Mouse (Mus musculus) left cerebral cortex, postnatal 10 days (tissue): ENCODE data around the gene Ticam1. TPM values are rescaled to one million over a fixed set of nuclear protein-coding genes. Genes with fewer than 3 reads are reported as not detected.
A peak's percentile ranks its signal among the peaks of the same experiment; 100 is the strongest.
"Not testable (repeated sequence)": the region's sequence is repeated elsewhere in the genome, so short reads cannot be mapped to it uniquely, and the experiment has no call there.

Source experiments
- DNase-seq, 2 experiments: peaks; one replicate each; pipeline ENCODE4 v3.0.0; 2021 to 2022; ENCODE audit warnings: low spot score in 2 of 2, mixed read lengths in 1 of 2; ENCODE audit errors: extremely low spot score in 1 of 2
- intact Hi-C: fragments of 180-260 bp; cut with DNase I; formaldehyde crosslinking; loops from one replicate; pipeline ENCODE4 v1.15.1; 2025
- total RNA-seq, 2 experiments: library from RNA; stranded (reverse); gene quantifications; 2 replicates each; pipeline ENCODE4 v1.2.3; 2021

Gene Ticam1
- total RNA-seq, 2 experiments from 2014 or later: 4.0 to 4.2 TPM

DNA sequence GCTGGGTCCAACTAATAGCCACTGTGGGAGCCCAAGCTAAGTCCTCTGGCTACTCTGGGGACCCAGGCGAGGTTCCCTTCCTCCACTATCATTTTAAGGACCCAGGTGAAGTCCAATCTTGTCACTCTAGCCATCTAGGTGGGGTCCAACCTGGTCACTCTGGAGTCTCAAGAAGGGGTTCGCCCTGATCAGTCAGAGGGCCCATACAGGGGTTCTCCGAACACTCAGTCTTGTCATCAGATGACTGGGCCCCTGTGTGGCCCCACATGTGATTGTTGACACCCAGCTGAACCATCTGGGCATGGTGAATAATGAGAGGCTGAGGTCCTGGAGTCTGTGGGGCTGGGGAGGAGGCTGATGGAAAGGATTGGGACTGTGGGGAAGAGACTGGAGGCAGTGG lies 6.8 kb downstream of the Ticam1 start:
- no peak for DNase-seq

DNA sequence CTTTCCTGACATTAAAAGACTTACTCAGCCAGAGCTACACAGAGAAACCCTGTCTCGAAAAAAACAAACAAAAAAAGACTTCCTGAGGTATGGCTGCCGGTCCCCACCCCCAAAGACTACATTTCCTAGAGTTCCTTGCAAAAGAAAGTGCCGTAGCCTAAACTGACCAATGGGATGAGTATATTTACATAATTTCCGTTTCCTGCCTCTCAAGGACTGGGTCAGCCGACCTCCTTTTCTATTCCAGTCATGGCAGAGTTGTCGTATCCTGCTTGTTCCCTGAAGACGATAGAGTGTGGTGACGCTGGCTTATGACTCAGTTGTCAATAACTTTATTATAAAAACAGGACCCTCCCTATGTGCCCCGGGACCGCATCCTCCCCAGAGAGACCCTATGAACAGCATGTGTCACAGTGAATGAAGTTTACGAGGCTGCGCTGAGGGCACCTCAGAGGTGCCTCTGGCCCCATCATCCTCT lies 7.4 kb downstream of the Ticam1 start:
- peak; percentile 78 to 85 for DNase-seq
- intact Hi-C loops: no loop called here

More for the DNA sequence above, 6.8 kb downstream of the Ticam1 start:
- intact Hi-C loops: no loop called here

DNA sequence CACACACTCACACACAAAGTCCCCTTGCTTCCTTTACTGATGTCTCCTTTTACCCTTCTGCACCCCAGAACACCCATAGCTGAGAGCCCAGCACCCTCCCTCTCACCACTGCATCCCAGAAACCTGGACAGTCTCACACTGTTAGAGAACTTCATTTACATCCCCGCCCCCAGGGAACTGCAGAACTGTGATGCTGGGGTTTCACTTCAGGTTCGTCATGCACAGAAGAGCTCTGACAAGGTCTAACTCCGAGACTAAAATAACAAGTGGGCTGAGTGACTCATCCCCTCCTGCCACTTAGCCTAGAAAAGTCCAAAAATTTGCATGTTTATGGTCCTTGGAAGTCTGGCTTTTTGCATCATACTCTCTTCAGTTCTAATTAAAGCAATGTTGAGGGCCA lies 10.3 kb downstream of the Ticam1 start:
- intact Hi-C loops: no loop called here
- peak in 1 of 2 experiments; percentile 56 for DNase-seq

DNA sequence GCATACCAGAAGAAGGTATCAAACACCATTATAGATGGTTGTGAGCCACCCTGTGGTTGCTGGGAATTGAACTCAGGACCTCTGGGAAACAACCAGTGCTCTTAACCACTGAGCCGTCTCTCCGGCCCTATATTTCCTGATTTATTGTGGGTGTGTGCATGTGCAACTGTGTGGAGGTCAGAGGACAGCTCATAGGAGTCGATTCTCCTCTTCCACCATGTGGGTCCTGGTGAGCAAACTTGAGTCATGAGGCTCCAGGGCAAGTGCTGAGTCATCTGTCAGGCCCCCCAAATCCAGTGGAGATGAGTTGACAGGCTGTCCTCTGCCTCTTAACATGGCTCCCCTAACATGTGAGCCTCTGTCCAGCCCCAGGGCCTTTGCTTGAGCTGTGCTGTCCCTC lies 10.7 kb downstream of the Ticam1 start:
- intact Hi-C loops: no loop called here
- no peak for DNase-seq

DNA sequence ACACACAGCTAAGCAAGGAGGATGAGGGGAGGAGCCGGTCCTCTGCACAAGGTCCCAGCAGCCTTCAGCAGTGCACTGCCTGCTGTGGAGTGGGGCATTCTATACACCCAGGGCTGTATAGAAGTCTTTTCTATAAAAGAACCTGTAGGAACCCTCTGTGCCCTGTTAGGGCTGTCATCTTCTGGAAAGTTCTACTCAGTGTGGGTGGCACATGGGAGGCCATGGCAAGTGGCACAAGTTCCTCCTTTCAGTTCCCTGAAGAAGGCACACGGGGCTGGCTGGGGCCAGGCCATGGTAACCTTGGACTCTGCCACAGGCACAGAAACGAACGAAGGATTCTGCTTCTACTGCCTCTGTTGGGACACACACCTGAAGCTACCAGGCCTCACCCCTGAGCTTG lies 11.6 kb downstream of the Ticam1 start:
- intact Hi-C loops: no loop called here
- no peak for DNase-seq

DNA sequence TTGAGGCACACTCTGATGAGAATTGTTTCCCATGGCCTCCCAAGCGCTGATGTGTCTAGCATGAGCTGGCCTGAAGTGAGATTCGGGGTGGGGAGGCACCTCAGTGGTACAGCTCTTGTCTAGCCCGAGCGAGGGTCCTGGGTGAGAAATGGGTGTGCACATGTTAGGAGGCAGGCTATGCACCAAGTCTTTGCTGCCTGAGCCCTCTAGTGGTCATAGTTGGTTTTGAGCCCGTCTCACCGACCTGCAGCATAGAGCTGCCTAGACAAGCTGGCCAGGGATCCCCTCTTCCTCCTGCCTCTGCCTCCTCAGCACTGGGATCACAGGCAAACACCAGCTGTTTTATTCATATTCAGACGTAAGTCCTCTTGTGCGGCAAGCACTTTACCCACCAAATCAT lies 12.6 kb downstream of the Ticam1 start:
- peak; percentile 74 to 84 for DNase-seq
- intact Hi-C loops: no loop called here

DNA sequence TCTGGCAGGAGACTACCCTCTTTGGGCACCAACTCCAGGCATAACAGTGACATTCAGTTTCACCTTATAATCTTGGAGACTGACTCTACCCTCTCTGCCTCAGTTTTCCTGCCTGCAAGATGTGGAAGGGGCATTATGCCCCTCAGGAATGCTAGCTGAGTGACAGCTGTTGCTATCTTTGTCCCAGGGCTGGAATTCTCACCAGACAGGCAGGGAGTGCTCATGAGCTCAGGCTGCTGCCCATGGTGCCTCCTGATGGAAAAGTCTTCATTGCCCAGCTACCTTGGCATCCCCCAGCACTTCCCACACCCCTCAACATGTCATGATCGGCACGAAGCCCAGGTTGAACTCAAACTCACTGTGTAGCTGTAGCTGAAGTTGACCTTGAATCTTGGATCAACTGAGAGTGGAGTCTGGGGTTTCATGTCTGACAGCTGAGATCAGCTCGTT lies 13.9 kb downstream of the Ticam1 start:
- no peak for DNase-seq
- intact Hi-C loops: no loop called here

DNA sequence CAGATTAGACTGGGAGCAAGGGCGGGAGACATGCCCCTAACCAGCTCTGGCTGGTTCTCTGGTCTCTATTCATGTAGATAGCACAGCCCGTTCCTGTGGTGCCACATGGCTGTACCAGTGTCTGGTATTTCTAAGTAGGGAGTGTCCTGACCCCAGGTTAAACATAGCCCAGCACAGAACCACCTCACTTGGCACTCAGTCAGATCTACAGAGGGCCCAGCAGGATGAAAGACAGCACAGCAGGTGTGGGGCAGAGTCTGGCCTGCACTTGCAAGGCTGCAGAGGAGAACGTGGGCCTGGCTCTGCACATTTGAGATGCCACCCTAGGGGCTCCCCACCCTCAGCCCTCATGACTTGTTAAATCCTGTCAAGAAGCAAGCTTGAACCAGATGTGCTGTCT lies 15.4 kb downstream of the Ticam1 start:
- no peak for DNase-seq
- intact Hi-C loops: no loop called here

DNA sequence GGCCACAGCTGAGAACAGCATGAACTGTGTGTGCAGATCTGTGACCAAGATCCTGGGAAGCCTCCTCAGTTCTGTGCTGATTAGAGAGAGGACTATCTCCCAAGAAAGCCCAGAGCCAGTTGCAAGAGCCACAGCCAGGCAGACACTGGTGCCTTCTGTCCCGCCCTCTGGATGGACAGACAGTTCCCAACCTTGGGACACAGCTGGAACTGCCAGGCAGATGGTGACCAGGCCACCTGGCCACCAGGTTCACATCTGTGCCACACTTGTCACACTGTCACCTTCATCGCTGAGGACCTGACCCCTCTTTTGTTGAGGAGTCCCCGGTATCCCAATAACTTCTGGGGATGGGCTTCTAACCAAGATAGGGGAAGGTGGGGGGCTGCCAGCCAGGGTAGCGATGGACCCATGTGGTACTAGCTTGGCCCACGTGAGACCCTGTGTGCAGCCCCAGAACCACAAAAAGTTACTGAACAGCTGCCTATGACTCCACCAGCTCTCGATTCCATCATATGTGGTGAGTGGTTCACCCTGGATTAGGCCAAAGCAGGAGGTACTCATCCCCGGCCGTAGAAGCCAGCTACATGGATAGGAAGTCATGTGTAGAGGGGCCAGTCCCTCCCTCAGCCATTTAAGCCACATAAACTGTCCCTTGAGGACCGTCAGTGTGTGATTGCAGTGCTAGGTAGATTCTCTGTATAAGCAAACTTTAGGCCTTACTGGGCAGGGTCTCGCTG lies 17.1 kb downstream of the Ticam1 start:
- DNase-seq: no peak
- intact Hi-C loops: no loop called here

DNA sequence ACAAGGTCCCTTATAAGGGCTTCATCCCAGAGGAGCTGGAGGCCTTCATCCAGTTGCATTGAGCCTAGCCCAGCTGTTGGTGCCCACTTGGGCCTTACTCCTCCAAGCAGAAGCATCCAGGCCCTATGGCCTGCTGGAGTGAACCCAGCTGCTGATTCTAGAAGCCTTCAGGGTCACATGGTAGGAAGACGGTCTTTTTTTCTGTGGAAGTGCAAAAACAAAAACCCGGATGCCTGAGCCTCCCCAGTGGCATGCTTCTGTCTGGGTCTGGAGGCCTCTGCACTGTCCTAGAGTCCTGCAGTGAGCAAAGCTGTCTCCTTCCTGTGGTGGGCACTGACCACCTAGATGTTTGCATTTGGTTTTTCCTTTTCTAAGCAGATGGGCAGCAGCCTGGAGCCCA lies 17.8 kb downstream of the Ticam1 start:
- DNase-seq, intact Hi-C loops: not testable (repeated sequence)

DNA sequence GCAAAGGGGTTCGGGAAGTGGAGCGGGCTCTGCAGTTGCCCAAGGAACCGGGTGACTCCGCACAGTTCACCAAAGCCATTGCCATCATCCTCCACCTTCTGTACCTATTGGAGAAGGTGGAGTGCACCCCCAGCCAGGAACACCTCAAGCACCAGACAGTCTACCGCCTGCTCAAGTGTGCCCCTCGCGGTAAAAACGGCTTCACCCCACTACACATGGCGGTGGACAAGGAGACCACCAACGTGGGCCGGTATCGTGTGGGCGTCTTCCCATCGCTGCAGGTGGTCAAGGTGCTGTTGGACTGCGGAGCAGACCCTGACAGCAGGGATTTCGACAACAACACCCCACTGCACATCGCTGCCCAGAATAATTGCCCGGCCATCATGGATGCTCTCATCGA lies 18.3 kb downstream of the Ticam1 start:
- DNase-seq, intact Hi-C loops: not testable (repeated sequence)

DNA sequence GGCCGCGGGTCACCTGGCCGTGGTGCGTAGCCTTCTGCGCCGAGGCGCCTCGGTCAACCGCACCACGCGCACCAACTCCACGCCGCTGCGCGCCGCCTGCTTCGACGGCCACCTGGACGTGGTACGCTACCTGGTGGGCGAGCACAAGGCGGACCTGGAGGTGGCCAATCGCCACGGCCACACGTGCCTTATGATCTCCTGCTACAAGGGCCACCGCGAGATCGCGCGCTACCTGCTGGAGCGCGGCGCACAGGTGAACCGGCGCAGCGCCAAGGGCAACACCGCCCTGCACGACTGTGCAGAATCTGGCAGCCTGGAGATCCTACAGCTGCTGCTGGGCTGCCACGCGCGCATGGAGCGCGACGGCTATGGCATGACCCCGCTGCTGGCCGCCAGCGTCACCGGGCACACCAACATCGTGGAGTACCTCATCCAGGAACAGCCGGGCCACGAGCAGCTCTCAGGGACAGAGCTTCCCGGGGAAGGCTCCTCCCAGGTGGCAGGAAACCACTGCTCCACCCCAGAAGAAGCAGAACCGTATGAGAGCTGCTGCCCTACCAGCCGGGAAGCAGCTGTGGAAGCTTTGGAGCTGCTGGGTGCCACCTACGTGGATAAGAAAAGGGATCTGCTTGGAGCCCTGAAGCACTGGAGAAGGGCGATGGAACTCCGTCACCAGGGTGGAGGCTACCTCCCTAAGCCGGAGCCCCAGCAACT lies 19.2 kb downstream of the Ticam1 start:
- DNase-seq: peak in 1 of 2 experiments; percentile 55
- intact Hi-C loops: no loop called here

DNA sequence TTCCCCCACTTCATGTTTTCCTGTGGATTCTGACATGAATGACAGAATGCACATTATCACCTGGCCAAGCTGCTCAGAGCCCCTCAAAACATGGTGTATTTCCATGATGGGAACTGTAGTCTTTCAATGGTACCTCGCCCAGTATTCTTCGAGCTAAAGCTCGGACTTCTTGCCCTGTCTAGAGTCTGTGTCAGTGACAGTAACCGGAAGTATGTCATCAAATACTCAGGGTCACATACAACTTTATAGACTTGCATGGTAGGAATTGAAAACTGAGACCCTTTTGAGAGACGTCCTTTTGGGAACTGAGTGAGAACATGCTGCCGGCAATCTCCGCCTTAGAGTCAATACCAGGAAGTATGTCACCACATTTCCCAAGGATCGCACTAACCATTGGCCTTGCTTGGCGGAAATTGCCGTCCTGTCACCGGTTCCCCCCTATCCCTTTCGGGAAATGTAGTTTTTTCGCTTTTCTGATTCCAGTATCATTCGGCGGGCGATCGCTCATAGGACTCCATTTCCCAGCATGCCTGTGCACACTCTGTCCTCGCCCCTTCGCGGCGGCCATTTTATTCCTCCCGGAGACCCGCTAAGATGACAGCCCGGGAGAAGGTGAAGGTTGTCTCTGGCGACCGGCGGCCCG lies 20.2 kb downstream of the Ticam1 start, which contains the start of gene Fem1a:
Gene Fem1a (plus strand): TSS at position 572 of the 643 bp plus-strand sequence.
- intact Hi-C loops: no loop called here

DNA sequence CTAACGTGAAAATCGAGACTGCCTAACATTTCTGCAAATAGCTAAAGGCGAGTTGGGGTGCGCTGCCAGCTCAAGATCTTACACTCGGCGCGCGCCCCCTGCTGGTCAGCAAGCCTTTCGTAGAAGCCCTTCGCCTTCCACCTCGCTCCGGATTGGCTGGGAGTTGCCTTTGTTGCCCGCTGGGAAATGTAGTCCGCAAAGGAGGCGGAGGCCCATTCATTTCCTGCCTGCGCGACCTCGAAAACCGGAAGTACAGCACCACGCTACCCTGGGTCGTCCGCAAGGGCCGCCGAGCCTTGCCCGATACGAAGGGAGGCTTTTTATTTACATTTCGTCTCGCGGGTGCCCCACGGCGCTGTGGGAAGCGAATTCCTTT lies 20.7 kb downstream of the Ticam1 start:
- peak; percentile 99 for DNase-seq
- intact Hi-C loops: no loop called here

More for the DNA sequence above, 20.2 kb downstream of the Ticam1 start, which contains the start of gene Fem1a:
- peak; percentile 95 to 98 for DNase-seq

DNA sequence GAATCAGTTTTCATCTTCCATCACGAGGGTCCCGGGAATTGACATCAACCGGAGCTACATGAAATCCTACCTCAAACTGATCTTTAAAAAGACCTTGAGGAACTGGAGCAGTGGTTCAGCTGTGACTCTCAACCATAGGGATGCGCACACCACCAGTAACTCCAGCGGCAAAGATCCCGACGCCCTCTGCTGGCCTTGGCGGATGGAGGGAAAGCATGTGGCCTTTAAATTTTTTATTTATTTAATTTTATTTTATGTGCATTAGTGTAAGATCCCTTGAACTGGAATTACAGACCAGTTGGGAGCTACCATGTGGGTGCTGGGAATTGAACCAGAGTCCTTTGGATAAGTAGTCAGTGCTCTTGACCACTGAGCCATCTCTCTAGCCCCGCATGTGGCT lies 21.2 kb downstream of the Ticam1 start:
- peak; percentile 62 to 74 for DNase-seq
- intact Hi-C loops: no loop called here

DNA sequence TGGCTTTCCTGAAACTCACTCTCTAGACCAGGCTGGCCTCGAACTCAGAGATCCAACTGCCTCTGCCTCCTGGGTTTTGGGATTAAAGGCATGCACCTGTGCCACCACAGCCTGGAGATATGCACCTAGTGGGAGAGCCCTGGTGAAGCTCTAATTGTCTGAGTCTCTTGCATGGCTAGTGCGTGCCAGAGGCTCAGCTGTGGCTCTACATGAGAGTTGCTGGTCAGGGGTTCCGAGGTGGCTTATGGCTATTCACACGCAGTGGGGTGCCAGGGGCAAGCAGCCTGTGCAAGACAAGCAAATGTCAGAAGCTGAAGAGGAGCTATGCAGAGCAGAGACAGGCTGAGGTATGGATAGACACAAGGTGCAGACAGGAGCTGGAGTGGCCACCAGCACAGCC lies 21.9 kb downstream of the Ticam1 start:
- no peak for DNase-seq
- intact Hi-C loops: loop anchor here (5.0 kb wide), 2 partner anchors 37 to 122 kb away; partner anchors contain the start of gene Dpp9

DNA sequence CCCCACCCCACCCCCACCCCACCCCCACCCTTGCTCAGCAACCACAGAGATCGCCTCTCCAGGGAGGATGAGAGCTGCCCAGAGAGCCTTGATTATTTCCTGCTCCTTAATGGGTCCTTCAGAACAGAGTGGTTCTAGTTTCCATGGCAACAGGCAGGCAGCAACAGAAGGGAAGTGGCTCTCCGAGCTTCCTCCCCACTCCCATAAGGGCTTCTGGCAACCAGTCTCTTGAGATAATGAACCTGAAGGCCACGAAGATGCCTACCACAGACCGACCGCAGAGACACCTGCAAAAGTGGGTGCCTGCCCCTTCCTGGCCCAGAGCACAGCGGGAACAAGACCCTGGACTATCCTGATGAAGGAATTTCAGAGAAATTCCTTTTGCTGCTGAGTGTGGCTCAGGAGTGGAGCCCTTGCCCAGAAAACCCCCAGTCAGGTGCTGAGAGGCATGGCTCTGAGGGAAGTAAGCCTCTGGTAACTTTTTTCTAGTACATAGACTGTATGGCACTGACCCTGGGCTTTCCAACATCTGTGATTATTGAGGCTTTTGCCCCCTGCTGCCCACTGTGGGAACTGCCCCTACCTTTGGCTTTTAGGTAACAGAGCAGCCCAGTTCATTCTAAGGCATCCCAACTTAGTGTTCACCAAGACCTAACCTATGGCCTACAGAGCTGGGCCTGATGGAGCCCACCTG lies 25.3 kb downstream of the Ticam1 start:
- peak; percentile 70 to 78 for DNase-seq
- intact Hi-C loops: loop anchor here (5.0 kb wide), 2 partner anchors 34 to 119 kb away; partner anchors contain the start of gene Dpp9

DNA sequence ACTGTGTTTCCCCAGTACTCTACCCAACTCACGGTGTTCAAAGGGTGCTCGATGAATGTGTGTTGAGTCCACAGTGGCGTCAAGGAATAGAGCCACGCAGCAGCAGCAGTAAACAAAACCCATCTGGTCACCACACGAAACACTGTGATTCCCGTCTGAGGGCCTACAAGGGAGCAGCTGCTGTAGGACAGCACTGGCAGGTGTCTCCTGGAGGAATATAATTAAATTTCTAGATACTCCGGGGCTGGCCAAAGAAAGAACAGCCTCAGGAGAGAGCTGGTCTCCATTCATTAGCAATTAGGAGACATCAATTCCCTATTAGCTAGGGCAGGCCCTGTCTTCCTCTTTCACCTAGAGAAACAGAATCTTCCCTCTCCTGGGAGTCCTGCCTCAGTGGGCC lies 31.0 kb downstream of the Ticam1 start:
- DNase-seq: no peak
- intact Hi-C loops: no loop called here
